Mouse (Mus musculus) spleen, postnatal 36 days (tissue): ENCODE data around the gene 4930519G04Rik.
"Not testable (repeated sequence)": the region's sequence is repeated elsewhere in the genome, so short reads cannot be mapped to it uniquely, and the experiment has no call there.

Source experiments
- DNase-seq, 2 experiments: peaks; one replicate each; pipeline ENCODE4 v3.0.0; 2022; ENCODE audit warnings: low spot score in 2 of 2, mixed read lengths in 1 of 2

4930519G04Rik gene

DNA sequence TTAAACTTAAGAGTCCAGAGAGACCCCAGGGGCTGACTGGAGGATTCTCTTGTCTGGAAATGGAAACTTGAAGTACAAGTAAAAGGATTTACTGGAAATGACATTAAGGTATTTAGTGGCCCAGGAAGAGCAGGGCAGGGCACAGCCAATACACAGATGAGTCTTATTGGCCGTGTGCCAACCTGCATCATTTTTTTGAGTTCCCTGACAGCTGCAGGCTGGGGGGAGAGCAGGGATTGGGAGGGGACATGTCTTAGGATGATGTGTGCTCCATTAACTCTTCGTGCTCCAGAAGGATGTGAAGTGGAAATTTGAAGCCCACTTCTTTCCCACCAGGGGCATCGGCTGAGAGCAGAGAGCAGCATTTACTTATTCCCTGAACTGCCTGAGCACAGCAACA, 11.3 kb upstream of the 4930519G04Rik start:
- not testable (repeated sequence) for DNase-seq

DNA sequence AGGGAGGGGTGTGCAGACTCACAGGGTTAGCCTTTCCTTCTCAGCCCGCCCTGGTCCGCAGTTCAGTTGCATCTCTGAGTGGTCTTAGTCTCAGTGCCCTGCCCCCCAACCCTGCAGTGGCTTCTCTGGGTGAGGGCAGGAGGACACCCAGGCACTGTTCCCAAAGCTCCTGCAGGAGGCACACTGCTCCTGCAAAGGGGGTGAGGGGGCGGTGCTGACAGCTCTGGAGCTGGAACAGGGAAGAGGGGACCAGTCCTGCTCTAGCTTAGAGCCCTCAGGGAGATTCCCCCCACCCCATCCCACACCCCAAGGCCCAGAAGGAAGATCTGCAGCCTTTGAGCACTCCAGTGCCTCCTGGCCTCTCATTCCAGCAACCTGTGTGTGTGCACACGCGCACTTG, 10.8 kb upstream of the 4930519G04Rik start:
- DNase-seq, result no peak

DNA sequence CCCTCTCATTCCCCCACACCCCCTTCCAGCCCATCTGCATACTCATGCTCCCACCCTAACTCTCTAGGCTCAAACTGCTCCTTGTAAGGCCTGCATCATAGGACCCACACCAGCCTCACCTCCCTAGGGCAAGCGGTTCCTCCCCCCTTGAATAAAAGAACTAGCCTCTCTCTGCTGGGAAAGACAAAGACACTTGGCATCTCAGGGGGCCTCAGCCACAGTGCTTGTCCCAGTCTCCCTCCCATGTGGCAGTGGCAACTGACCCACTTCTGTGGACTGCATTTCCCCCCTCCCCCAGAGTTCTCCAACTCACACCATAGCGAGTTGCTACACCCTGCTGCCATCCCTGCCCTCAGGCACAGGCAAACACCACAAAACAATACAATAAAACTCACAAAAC, 9.1 kb upstream of the 4930519G04Rik start:
- DNase-seq, result not testable (repeated sequence)

DNA sequence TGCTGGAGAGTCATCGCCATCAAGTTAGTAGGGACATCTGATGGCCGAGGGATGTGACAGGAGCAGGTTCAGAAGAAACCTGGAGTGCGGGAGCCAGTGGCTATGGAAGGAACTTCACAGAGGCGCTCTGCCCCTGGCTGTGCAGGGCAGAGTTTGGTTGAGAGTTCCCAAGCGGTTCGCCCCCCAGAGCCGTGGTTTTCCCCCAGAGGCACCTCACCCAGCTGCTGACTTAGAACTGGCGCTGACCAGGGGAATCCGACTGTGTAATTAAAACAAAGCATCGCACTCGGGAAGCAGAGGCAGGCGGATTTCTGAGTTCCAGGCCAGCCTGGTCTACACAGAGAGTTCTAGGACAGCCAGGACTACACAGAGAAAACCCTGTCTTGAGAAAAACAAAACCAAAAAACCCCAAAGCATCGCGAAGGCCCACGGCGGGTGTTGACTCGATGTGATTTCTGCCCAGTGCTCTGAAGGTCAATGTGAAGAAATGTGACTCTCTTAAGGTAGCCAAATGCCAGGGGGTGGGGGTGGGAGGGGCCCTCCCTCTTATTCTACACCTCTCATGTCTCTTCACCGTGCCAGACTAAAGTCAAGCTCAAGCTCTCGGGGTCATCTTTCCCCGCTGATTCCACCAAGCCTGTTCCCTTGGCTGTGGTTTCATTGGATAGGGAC, 1.8 kb upstream of the 4930519G04Rik start:
- DNase-seq, result no peak

DNA sequence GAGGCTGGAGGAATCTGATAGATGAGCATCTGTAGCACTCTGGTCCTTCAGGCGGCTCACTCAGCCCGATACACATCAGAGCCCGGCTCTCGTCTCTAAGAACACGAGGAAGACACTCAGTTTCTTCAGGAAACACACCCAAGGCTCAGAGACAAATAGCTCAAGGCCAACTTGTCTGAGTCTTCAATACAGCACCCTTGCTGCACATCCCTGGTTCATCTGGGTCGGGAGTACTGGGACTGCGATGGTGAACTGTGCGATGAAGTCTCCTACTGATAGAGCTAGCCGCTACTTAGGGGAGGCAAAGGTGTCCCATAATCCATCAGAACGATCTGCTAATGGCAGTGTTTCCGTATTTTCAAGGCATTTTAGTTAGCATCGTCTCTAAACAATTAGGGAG, 5.1 kb downstream of the 4930519G04Rik start, which contains the start of gene Gm9936:
Gene Gm9936, minus strand, starts transcription at position 101 of the 400 bp plus-strand sequence.
- DNase-seq, result no peak

DNA sequence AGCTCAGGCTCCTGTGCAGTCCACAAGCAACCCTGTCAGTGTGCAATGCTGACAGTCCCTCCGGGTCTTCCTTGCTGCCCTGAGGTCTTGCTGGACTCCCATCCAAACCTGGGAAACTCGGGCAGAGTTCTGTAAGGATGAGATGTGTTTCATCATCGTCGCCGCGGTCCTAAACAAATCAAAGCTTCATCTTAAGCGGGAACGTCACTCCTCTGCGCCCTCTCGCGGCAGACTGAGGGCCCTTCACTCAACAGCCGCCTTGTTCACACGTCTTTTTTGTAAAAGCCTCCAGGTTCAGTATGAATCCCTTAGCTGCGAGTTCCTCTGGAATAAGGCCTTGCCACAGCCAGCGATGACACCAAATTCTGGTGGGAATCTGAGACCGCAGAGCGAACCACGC, 5.8 kb downstream of the 4930519G04Rik start:
- peak; percentile 33 to 44 for DNase-seq

DNA sequence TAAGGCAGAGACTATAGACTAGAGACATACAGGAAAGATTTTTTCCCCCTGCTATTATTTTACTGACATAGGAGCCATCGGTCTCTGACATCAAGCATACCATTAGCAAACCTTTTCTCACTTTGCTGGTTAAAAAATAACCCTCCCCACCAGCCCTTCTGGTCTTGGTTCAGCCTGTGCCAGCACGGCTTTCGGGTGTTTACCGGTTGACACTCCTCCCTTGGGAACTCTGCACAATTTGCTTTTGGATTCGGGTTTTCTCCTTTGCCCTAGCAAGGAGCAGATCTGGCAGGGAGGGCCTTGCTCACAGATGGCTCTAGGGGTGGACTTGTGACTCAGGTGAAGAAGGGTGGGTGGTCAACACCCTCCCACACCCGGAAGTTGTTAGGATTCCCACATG, 8.3 kb downstream of the 4930519G04Rik start:
- DNase-seq, result no peak

DNA sequence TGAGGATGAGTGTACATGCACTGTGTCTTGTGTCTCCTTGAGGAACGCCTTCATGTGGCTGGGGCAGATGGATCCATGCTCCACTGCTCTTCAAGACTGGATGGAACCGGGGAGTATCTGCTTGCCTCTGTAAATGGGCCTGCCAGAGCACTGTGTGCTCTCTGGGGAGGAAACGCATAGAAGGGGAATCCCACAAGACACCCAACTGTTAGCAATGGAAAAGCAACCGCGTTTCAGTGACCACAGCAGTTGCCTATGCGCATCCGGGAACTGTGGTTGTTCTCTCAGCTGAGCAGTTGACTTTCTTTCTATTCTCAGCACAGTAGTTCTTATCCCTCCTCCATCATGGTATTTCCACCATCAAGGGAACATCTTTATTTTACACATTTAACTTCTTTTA, 11.3 kb downstream of the 4930519G04Rik start:
- peak; percentile 63 to 68 for DNase-seq

DNA sequence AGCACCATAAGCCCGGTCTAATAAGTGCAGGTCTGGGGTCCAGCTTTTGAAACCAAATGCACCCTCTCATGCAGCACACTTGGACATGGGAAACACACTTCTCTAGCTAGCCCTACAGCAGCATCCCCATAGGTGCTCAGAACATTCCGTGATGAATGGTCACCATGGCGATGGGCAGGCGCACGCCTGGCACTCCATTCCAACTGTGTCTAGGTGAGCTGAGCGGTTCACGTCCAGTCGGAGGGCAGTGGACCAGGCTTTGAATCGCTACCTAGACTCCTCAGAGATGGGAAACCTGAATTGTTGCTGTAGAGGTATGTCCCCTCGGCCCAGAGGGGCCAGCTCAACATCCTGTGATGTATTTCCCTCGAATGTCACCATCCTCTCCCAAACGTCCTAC, 11.8 kb downstream of the 4930519G04Rik start:
- no peak for DNase-seq

DNA sequence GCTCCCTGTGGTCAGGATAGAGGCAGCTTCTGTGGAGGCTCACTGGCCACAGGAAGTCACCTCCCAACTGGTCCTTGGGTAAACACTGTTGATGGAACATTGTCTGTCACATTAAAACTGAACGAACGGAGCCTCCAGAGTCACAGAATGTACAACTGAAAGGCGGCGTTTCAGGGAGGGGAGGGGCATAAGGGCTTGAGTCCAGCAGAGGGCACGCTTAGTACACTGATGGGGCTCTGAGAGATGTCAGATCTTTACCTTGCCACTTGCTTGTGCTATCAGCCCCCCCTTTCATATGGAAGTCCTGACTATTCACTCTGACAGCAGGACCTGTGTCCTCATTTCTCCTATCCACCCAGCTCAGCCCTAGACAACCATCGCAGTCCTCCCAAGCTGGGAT, 22.4 kb downstream of the 4930519G04Rik start:
- DNase-seq, result peak; percentile 28 to 32

DNA sequence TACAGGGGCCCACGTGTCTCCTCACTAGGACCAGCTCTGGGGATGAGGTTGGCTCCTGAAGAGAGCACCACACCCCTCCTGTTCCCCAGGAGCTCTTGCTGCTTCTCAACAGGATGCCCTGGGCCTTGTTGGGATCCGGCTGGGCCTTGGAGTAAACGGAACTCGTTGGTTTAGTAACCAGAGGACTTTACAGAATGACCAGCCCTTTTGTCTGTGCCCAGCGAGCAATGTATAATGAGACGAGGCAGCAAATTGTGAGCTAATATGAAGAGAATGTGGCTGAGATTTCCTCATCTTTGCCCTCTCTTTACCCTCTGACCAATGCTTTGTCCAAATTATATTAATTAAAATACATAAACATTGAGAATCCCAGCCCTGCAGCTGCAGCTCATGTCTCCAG, 22.9 kb downstream of the 4930519G04Rik start:
- DNase-seq, result no peak

DNA sequence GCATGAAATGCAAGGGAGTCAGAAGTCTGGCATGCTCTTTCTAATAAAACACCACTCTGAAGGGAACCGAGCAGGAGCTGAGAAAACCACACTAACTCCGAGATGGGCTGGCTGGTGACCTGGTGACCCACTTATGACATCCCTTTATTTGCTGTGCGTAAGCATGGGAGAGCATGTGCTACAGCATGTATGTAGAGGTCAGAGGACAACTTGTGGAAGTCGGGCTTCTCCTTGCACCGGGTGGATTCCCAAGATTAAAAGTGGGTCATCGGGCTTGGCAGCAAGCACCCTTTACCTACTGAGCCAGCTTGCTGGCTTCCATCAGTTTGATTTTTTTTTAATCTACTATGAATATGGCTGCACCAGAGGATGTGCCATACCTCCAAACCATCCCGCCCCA, 24.0 kb downstream of the 4930519G04Rik start:
- no peak for DNase-seq

DNA sequence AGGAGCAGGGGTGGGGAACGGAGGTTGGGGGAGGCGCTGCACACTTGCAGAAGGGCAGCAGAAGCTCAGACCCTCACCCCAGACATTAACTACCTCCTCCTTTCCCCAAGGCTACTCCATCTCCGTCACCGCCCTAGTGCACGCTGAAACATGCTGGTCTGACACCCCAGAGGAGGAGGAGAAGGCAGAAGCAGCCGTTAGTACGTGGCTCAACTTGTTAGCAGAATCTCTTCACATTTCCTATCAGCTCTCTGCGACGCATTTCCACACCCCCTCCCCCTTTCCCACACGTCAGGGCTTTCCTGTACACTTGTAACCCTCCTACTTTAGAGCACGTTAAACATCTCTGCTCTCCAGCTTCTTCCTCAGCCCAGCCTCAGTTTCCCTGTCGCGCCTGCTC, 25.9 kb downstream of the 4930519G04Rik start:
- DNase-seq, result no peak

DNA sequence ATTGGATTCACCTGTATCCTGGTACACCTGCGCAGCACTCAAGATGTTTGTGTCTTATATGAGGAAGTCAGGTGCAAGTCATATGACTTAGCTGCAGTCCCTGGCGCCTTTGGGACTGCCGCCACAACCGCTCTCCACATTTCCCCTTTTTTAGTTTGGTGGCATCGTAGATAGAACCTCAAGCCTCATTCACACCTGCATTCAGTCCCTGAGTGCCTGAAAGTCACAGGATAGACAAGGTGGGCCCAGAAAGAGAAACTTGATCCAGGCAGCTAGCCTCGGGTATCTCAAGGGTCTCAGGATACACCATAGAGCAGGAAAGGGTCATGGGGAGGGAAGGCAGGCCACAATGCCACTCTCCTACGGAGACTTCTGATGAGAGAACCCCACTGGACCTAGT, 28.9 kb downstream of the 4930519G04Rik start:
- DNase-seq, result peak in 1 of 2 experiments; percentile 28

DNA sequence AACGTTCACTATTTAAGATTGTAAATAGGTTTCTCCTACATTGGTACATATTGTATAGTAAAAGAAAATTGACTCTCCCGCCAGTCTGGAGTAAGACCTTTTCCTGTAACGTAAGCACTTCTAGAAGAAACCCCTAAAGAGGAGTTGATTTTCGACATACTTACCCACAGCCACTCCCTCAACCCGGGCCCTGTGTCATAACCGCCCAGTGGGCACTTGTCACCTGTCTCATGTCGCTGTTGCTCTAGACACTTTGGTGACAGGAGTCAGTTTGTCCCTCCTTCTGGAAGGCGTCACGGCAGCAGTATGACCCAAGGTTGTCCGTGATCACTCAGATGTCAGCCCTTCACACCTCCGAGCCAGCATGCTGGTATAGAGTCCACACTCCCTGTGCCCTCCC, 29.6 kb downstream of the 4930519G04Rik start:
- no peak for DNase-seq

DNA sequence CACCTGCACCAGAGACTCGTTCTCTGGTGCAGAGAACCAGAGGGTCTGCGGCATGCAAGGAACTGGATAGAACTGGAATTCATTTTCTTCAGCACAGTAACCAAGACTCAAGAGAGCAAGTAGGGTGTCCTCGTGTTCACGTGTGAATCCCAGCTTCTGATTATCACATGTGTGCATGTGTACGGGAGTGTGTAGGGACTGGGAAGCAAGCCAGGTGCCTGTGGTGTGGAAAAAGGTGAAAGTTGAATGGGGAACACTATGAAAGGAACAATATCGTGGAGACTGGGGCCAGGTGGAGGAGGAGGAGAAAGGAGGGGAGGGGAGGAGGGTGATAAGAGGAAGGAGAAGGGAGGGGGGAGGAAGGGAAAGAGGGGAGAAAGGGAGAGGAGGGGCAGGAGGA, 33.3 kb downstream of the 4930519G04Rik start:
- DNase-seq, result no peak

DNA sequence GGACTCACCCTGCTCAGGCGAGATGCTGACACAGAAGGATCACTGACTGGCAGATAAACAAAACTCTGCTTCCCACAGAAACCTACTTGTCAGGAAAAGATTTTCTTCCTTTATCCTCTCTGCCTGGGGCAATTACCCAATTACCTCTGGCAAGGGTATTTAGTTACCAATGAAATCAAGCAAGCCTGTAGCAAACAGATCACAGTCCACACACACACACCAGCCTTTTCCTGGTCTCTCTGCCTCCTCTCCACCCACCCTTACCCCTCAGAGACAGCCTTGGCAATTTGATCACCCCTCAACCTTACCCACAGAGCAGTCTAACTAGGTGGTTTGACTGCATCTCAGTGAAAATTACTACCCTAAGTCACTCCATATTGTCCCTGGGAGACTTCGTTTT, 35.5 kb downstream of the 4930519G04Rik start:
- no peak for DNase-seq

DNA sequence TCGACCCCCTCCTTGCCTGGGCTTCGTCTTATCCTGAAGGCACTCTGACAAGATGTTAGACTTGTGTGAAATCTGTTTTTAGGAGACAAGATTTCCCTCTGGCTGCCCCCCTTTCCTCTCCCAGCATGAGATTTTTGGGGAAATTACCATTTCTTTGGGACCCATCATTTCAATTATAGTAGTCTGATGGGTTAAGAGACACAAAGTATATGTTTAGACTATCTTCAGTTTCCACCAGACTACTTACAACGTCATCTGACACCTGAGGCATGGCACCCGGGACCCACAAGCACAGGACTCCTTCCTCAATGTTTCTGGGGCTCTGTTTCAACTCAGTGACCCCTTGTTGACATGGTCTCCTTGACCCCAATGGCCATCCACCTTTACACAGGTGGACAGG, 42.1 kb downstream of the 4930519G04Rik start:
- DNase-seq, result no peak

DNA sequence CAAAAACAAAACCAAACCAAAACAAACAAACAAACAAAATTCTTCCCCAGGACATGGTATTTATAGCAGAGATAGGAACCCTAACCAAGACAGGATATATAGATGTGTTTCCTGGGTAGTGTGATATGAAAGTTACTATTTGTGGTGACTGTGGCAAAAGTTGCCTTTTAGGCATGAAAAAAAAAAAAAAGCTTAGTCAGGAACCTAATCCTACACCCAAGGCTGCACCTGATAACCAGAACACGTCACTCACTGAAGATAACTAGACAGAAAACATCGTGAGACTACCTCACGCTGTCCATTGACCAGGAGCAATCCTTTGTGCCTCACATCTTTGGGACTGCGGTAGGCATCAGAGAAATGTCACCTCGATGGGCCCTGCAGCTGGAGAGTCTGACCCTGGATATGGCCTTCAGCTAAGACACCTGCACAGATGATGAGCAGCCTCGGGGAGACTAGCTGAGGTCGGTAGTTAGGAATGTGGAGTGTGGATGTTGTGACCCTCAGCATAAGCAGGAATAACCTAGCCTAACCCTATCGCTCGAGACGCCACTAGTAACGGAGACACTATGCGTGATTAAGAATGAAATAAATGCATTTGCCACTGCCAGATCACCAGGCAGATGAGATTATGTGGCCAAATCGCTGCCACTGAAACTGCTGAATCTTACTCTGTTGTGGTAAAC, 43.4 kb downstream of the 4930519G04Rik start, which contains the start of gene Oasl2:
Gene Oasl2, plus strand, starts transcription at position 249 of the 686 bp plus-strand sequence.
- no peak for DNase-seq

DNA sequence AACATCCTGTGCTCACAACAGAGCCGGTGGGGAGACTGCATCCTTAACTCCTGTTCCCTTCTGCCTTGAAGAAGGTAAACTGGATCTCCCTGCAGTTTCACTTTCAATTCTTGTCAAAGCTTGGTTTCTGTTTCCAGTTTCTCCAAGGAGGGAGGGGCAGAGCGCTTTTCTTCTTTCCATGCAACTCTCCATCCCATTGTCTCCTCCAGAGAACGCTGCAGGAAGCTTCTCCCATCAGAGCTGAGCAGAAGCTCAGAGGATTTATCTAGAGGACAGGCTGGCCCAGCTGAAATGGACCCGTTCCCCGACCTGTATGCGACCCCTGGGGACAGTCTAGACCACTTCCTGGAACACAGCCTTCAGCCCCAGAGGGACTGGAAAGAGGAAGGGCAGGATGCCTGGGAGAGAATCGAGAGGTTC, 43.9 kb downstream of the 4930519G04Rik start:
- DNase-seq, result no peak

DNA sequence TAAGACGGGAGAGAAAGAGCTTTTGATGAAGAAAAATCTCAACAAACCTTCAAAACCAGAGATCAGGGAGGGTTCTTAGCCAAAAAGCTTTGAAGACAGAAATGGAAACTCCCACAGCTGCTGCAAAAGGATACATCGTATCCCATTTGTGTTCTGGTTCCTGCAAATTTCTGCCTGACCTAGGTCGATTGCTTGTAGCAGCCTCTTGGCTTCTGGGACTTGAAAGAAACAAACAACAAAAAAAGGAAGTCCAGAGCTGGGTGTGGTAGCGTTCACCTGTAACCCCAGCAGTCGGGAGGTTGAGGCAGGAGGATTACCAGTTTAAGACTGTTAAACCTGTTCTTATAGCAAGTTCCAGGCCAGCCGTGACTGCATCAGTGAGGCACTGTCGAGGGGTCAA, 45.4 kb downstream of the 4930519G04Rik start:
- no peak for DNase-seq

DNA sequence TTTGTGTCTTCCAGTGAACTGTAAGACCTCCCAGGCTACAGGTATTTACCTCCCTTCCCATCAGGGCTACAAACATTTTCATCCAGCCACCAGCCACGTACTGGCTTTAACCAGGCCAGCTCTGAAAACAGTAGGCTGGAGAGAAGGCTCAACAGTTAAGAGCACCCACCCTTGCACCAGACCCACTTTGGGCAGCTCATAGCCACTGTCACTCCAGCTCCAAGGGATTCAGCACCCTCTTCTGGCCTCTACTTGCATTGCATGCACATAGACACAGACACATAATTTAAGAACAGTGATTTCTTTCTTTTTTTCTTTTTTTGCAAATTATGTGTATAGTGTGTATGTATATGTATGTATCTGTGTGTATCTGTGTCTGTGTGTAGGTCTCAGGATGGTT, 48.9 kb downstream of the 4930519G04Rik start:
- DNase-seq, result peak; percentile 36

DNA sequence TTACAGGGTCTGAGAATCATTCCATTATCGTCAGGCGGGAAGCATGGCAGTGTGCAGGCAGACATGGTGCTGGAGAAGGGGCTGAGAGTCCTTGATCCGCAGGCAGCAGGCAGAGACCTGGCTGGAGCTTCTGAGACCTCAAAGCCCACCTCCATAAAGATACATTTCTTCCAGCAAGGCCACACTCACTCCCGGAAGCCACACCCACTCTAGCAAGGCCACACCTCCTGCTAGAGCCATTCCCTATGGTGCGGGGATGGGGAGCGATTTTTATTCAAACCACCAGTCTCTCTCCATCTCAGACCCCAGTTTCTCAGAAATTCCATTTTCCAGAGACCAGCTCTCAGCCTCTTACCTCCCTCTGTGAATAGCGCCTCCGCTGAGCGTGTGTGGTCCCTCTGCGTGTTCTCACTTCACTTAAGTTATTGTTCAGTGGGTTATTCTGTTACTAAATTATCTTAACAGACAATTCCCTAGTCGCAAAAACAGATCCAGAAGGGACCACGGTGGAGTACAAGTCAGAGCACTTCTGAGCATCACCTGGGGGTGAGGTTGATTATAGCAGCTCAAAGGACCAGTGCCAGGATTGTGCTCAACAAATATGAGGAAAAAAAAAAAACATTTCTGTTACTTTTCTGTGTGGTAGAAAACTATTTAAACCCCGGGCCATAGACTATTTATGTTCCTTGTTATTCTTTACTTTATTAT, 55.3 kb downstream of the 4930519G04Rik start:
- no peak for DNase-seq
